Mouse (Mus musculus): Measurements from ENCODE around the gene Gabbr2.

Gabbr2 gene

GRCm38 (mm10) chr4:46988257-46988656 is 3.4 kb downstream of the Gabbr2 start:
- no peak for DNase-seq

GRCm38 (mm10) chr4:46987809-46988208 is 3.9 kb downstream of the Gabbr2 start:
- no peak for DNase-seq

GRCm38 (mm10) chr4:46986054-46986453 is 5.6 kb downstream of the Gabbr2 start:
- no peak for DNase-seq

GRCm38 (mm10) chr4:46982912-46983311 is 8.8 kb downstream of the Gabbr2 start:
- no peak for DNase-seq

GRCm38 (mm10) chr4:46982094-46982493 is 9.6 kb downstream of the Gabbr2 start:
- DNase-seq = no peak

- DNase-seq = no peak
These were observed 13.3 kb downstream of the Gabbr2 start for GRCm38 (mm10) chr4:46978371-46978770.

- no peak for DNase-seq
These were observed 14.5 kb downstream of the Gabbr2 start for GRCm38 (mm10) chr4:46977161-46977560.

- no peak for DNase-seq
These were observed 15.0 kb downstream of the Gabbr2 start for GRCm38 (mm10) chr4:46976671-46977071.

- no peak for DNase-seq
These were observed 18.4 kb downstream of the Gabbr2 start for GRCm38 (mm10) chr4:46973322-46973721.

- no peak for DNase-seq
These were observed 23.7 kb downstream of the Gabbr2 start for GRCm38 (mm10) chr4:46967981-46968380.

- no peak for DNase-seq
These were observed 25.1 kb downstream of the Gabbr2 start for GRCm38 (mm10) chr4:46966551-46966950.

GRCm38 (mm10) chr4:46961403-46961802 is 30.3 kb downstream of the Gabbr2 start:
- no peak for DNase-seq

GRCm38 (mm10) chr4:46960208-46960607 is 31.5 kb downstream of the Gabbr2 start:
- DNase-seq = no peak

- DNase-seq = peak; percentile 67 to 85
These were observed 31.9 kb downstream of the Gabbr2 start for GRCm38 (mm10) chr4:46959776-46960175.

GRCm38 (mm10) chr4:46957955-46958354 is 33.7 kb downstream of the Gabbr2 start:
- no peak for DNase-seq

- no peak for DNase-seq
These were observed 34.7 kb downstream of the Gabbr2 start for GRCm38 (mm10) chr4:46956966-46957365.

GRCm38 (mm10) chr4:46953021-46953420 is 38.7 kb downstream of the Gabbr2 start:
- peak; percentile 45 to 61 for DNase-seq

- no peak for DNase-seq
These were observed 39.1 kb downstream of the Gabbr2 start for GRCm38 (mm10) chr4:46952562-46952961.

GRCm38 (mm10) chr4:46934291-46934690 is 57.4 kb downstream of the Gabbr2 start:
- no peak for DNase-seq

- DNase-seq = no peak
These were observed 58.1 kb downstream of the Gabbr2 start for GRCm38 (mm10) chr4:46933590-46933989.

- no peak for DNase-seq
These were observed 59.8 kb downstream of the Gabbr2 start for GRCm38 (mm10) chr4:46931706-46932397.

- no peak for DNase-seq
These were observed 63.6 kb downstream of the Gabbr2 start for GRCm38 (mm10) chr4:46928112-46928511.

GRCm38 (mm10) chr4:46919144-46919543 is 72.5 kb downstream of the Gabbr2 start:
- DNase-seq = no peak

GRCm38 (mm10) chr4:46916786-46917185 is 74.9 kb downstream of the Gabbr2 start:
- DNase-seq = no peak

- DNase-seq = no peak
These were observed 75.7 kb downstream of the Gabbr2 start for GRCm38 (mm10) chr4:46915934-46916333.
